Mouse (Mus musculus): ENCODE results near the gene Slc35b4. TPM values are rescaled to one million over a fixed set of nuclear protein-coding genes. Genes with fewer than 3 reads are reported as not detected.

The Slc35b4 gene
- 10 to 100 TPM; 33.2 to 36.9 TPM for total RNA-seq (2021)
- long read RNA-seq, experiment 1, full-length matches to known transcripts: 20 of 29 reads
- long read RNA-seq, experiment 1, partial matches to known transcripts: 1 of 29 reads
- long read RNA-seq, experiment 1, other reads (novel, unspliced or antisense): 8 of 29 reads
- long read RNA-seq, experiment 2, full-length matches to known transcripts: 10 of 13 reads
- long read RNA-seq, experiment 2, partial matches to known transcripts: 1 of 13 reads
- long read RNA-seq, experiment 2, other reads (novel, unspliced or antisense): 2 of 13 reads

DNA sequence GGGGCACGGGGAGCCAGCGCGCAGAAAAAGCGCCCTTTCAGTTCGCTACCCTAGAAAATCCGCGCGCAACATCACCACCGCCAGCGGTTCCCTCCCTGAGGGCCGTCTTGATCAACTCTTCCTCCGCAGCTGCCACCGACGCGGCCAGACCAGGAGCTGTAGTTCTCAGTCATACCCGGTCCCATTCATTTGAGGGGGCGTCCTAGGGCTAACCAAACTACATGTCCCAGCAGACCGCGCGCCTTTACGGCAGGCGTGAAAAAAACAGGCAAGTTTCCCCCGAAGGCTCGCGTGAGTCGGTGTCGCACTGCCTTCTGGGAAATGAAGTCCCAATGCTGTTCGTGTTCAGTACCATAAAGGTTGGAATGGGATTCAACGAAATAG is at the start of gene Slc35b4:
Gene Slc35b4, minus strand, starts transcription at position 248 of the 384 bp plus-strand sequence.
- DNase-seq: peak; percentile 93 to 94

GRCm38 (mm10) chr6:34225004-34225599 is 48.2 kb upstream of the Slc35b4 start:
- DNase-seq: no peak

GRCm38 (mm10) chr6:34216450-34217319 is 39.8 kb upstream of the Slc35b4 start:
- DNase-seq: no peak

DNA sequence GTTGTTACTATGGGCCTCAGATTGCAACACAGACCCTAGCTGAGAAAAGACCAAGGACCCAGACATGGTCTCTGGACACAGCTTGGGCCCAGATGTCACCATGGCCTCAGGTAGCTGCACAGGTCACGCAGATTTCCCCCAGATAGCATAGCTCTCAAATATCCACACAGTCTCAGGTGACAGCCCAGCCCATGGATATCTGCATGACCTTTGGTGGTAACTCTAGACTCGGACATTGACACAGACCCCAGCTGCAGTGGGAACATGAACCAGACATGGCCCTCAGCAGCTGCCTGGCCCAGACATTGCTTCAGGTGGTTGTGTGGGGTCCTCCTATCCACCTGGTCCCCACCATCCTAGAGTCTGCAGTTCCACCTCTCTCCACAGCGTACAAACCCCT is 28.8 kb upstream of the Slc35b4 start:
- DNase-seq: no peak

- DNase-seq: peak; percentile 59 to 80
These were observed 28.2 kb upstream of the Slc35b4 start for GRCm38 (mm10) chr6:34204971-34205572.

GRCm38 (mm10) chr6:34203503-34203902 is 26.6 kb upstream of the Slc35b4 start:
- no peak for DNase-seq

- DNase-seq: no peak
These were observed 18.1 kb upstream of the Slc35b4 start for GRCm38 (mm10) chr6:34194981-34195380.

DNA sequence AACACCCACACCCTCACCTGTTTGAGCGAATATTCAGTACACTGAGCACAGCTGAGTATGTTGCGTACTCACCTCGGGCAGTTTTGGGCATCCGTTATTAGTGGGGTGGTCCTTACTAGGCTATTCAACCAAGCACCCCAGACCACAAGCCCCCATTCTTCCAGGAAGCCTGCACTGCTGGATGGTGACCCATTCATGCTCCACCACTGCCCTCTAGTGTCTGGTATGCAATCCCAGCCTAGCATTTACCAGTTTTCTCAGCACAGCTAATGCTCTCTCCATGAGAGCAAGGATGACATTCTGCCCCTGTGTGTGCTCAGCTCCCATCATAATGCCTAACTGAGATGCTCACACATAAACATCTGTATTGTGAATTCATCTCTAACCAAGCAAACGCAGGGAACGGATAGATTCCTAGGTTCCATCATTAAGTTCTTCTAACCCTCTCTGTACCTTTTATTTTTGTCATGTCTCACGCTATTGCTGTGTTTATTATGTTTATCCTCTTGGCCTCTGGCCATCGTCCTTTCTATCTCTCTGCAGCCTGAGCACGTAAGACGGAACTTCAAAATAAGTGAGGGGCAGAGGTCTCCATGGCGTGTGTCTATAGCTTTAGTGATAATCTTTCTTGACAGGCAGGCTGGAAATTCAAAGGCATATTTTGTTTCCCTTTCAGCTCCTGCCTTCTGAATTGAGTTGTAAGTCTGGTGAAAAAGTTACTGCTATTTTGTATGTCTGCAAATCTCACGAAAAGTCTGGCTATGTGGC is 17.0 kb upstream of the Slc35b4 start:
- DNase-seq: peak; percentile 52 to 71

DNA sequence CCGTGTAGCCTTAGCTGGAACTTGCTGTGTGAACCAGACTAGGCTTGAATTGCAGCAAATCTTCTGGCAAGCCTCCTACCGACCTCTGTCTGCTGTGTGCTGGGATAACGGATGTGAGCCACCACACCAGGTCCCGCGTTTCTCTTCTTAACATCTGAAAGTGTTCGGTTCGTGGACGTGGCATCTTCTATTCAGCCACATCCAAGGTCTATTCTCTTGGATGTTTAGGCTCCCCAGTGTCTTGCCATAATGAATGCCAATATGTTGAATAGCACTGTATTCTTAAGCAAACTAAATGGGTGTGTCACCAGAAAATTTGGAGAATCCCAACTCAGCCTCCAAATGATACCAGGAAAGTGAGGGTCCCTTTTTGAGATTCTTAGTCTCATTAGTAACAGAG is 14.5 kb upstream of the Slc35b4 start:
- no peak for DNase-seq

GRCm38 (mm10) chr6:34189494-34189893 is 12.6 kb upstream of the Slc35b4 start:
- no peak for DNase-seq

DNA sequence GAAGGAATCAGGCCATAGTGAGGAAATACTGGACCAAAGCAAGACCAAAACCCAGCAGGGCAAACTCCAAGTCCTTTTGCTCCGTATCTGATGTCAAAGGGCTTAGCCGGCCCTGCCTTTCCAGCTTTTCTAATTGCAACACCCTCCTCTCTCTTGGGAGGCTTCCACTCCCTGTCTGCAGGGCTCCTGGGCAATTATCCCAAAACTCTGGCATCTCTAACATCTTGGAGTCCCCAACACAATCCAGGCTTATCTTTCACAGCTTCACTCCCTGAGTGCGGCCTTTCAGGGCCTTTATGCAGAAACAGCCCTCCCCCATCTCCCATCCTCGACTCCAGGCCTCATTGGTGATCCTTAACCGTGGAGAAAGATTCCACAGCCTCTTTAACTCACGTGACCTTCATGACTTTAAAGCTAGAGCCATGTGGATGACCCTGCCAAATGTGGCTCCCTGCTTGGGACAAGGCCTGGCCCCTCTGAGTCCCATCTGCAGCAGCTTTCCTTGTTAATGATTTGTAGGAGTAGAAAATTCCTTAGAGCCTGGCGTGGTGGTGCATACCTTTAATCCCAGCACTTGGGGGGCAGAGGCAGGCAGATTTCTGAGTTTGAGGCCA is 11.2 kb upstream of the Slc35b4 start:
- DNase-seq: peak in 1 of 2 experiments; percentile 46

DNA sequence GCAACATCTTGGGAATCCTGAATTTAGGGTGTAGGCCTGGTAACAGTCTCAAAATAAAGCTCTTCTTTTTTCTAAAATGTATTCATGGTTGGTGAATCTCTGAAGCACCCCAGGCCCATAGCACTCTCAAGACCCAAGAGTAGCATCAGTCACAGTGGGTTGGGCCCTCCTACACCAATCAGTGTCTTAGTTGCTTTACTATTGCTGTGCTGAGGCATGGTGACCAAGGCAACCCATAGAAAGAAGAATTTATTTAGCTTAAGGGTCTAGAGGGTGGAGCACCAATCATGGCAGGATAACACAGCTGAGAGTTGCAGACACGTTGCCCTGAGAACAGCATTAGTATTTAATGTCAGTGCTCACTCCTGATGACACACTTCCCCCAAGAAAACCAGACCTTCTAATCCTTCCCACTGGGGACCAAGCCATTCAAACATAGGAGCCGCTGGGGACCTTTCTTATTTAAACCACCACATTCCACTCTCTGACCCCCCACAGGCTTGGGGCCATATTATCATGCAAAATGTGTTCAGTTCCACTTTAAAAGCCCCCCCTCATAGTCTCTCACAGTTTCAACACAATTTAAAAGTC is 10.5 kb upstream of the Slc35b4 start:
- no peak for DNase-seq

GRCm38 (mm10) chr6:34183326-34183725 is 6.4 kb upstream of the Slc35b4 start:
- DNase-seq: no peak

DNA sequence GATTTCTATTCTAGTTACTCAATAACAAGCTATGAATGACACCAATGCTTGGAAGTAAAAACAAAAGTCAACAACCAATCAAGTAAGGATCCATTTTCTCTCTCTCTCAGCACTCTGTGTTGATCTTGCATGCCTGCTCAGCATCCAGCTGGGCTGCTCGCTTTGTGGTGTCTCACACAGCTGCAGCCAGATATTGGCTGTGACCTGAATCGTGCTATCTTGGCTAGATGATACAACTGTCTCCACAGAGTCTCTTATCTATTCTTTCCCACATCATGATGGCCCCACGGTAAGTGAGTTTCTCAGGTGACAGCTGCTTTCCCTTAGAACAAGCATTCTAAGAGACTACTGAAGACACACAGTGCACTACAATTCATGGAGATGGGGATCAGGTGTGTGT is 5.0 kb upstream of the Slc35b4 start:
- no peak for DNase-seq

GRCm38 (mm10) chr6:34179911-34180310 is 3.0 kb upstream of the Slc35b4 start:
- no peak for DNase-seq

DNA sequence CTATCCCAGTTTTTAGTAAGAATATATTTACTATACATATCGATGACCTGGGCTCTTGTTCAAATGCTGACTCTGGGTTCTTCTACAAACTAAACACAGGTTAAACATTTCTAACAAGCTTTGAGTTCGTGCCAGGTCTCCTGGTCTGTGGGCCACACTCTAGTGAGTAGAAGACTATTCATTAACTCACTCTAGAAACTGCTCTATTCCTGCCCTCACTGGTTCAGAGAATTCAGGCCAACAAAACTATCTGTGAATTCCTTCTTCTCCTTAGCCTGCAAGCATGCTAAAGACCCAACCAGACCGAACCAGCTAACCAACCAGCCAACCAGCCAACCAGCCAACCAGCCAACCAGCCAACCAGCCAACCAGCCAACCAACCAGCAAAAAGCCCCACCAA is 2.1 kb upstream of the Slc35b4 start:
- no peak for DNase-seq

- DNase-seq: no peak
These were observed 624 bp downstream of the Slc35b4 start for GRCm38 (mm10) chr6:34176111-34176863.

GRCm38 (mm10) chr6:34174715-34175114 is 2.2 kb downstream of the Slc35b4 start:
- DNase-seq: no peak

DNA sequence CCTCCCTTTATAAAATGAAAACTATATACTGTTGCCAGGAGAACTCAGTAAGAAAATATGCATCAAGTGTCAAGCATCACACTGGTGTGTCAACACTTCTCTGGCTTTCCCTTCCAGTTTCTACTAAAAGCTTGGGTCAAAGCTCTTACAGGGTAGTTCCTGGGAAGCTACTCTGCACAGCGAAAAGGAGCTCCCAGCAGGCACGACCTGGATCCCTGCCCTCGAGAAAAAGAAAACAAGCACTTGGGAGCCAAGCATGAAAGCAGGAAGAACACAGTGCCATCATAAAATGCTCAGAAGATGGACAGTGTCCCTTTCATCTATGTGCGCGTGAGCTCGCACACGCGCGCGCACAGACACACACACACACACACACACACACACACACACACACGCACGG is 3.7 kb downstream of the Slc35b4 start:
- DNase-seq: no peak

Measured in adrenal gland, postnatal 36 days (tissue).